Mouse (Mus musculus) embryonic facial prominence, embryonic 12.5 days (tissue): Measurements from ENCODE around the gene Gpr35. TPM values are rescaled to one million over a fixed set of nuclear protein-coding genes. Genes with fewer than 3 reads are reported as not detected.

Source experiments
- ATAC-seq: fragments of 200-750 bp; cut with Nextera tagmentation; 2 replicates; pipeline ENCODE4 v1.8.0; 2017; ENCODE audit not compliant: insufficient number of reproducible peaks, insufficient read depth, low FRiP score, low TSS enrichment
- H3K27ac ChIP-seq: fragments of 300-500 bp; sonication (generic); 2 replicates; pipeline ENCODE4 v1.5.1; 2016; ENCODE audit warnings: mild to moderate bottlenecking
- H3K27me3 ChIP-seq: fragments of 300-500 bp; sonication (generic); 2 replicates; pipeline ENCODE4 v1.6.1; 2016; ENCODE audit warnings: mild to moderate bottlenecking, moderate library complexity
- H3K36me3 ChIP-seq: fragments of 300-500 bp; sonication (generic); 2 replicates; pipeline ENCODE4 v1.6.1; 2016; ENCODE audit warnings: mild to moderate bottlenecking
- H3K4me1 ChIP-seq: fragments of 300-500 bp; sonication (generic); 2 replicates; pipeline ENCODE4 v1.6.1; 2016
- H3K4me2 ChIP-seq: fragments of 300-500 bp; sonication (generic); replicated peaks from 2 replicates; pipeline ENCODE4 v1.6.1; 2016; ENCODE audit warnings: mild to moderate bottlenecking, moderate library complexity
- H3K4me3 ChIP-seq: fragments of 300-500 bp; sonication (generic); 2 replicates; pipeline ENCODE4 v1.5.1; 2016; ENCODE audit warnings: mild to moderate bottlenecking
- H3K9ac ChIP-seq: fragments of 300-500 bp; sonication (generic); 2 replicates; pipeline ENCODE4 v1.6.1; 2016; ENCODE audit warnings: mild to moderate bottlenecking, moderate library complexity
- H3K9me3 ChIP-seq: fragments of 300-500 bp; sonication (generic); 2 replicates; pipeline ENCODE4 v1.6.1; 2016; ENCODE audit warnings: mild to moderate bottlenecking, moderate library complexity
- WGBS: fragments of 180-500 bp; shearing (Covaris S2); methylation state at CpG from one replicate; pipeline ENCODE4 v1.1.7; 2016; 5-methylcytosine and 5-hydroxymethylcytosine counted together
- polyA plus RNA-seq: library from polyadenylated mRNA; unstranded; fragments of >200 nt; fragmentation: Nextera tagmentation; extraction: Ambion mirVana; gene quantifications from 2 replicates; pipeline ENCODE4 v1.2.1, GENCODE M21; 2016

Gene Gpr35
- polyA plus RNA-seq, 1 experiment from 2014 or later = 0.36 TPM

DNA sequence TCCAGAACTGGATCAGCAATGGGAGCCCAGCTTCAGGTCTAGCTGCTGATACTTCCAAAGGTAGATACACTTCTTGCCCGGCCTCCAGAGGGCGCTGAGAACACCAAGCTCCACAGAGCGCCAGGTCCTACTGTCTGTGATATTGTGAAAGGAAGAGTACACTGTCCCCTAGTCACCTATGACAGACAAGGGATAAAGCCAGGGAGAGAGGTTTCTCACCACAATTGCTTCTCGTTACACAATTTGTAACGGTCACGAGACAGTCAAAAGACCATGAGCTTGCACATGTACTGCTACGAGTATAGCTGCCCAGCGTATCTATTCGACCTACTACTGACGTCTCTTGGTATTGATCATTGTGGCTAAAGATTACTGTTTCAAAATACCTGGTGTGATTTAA, 78.7 kb downstream of the Gpr35 start:
- Histone ChIP-seq H3K9me3 (no peaks in the 10 kb centered on the region), H3K27ac (no peak overlapping the region), H3K27me3 (no peaks in the 10 kb centered on the region), H3K4me1 (no peaks in the 10 kb centered on the region), H3K4me2 (no peak overlapping the region), H3K36me3 (no peaks in the 10 kb centered on the region; the same call in 1 of the 2 replicates), H3K4me3 (no peak overlapping the region), H3K9ac (no peak overlapping the region)
- no peak for ATAC-seq
- 91% methylated on average over 10 of the region's 10 CpGs for WGBS

GRCm38 (mm10) chr1:93030060-93030459, 79.4 kb downstream of the Gpr35 start:
- no peak for ATAC-seq
- Histone ChIP-seq H3K36me3 (no peaks in the 10 kb centered on the region; the same call in 1 of the 2 replicates), H3K27ac (no peak overlapping the region), H3K4me1 (no peaks in the 10 kb centered on the region), H3K9ac (no peak overlapping the region), H3K27me3 (no peaks in the 10 kb centered on the region), H3K4me3 (no peak overlapping the region), H3K4me2 (no peak overlapping the region), H3K9me3 (no peaks in the 10 kb centered on the region)
- WGBS = 71% methylated on average over 2 of the region's 2 CpGs

DNA sequence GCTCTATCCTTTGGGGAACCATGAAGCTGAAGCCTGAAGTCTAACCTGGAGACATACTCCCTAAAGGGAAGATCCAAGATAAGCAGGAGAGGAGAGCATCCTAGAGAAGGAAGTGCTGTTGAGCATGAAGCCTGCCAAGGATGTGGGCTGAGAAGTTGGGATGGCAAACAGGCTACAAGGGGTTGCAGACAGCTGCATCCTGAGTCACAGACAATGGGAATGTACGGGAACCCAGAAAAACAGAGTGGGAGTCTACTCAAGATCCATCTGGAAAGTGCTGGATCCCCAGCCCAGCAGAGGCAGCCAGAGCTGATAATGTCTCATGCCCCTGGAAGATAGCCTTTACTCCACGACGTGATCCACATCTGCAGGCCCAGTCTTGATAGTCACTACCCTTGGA, 80.5 kb downstream of the Gpr35 start:
- Histone ChIP-seq H3K4me1 (no peaks in the 10 kb centered on the region), H3K27me3 (no peaks in the 10 kb centered on the region), H3K4me2 (no peak overlapping the region), H3K9me3 (no peaks in the 10 kb centered on the region), H3K4me3 (no peak overlapping the region), H3K36me3 (no peaks in the 10 kb centered on the region), H3K9ac (no peak overlapping the region), H3K27ac (no peak overlapping the region)
- no peak for ATAC-seq
- WGBS = 88% methylated on average over 3 of the region's 3 CpGs

- Histone ChIP-seq H3K9ac (no peak overlapping the region), H3K4me2 (no peak overlapping the region), H3K36me3 (peaks cover 7% of the 10 kb centered on the region; the same call in 1 of the 2 replicates), H3K27me3 (no peaks in the 10 kb centered on the region), H3K9me3 (no peaks in the 10 kb centered on the region), H3K27ac (no peak overlapping the region), H3K4me3 (no peak overlapping the region), H3K4me1 (no peaks in the 10 kb centered on the region)
- WGBS = 62% methylated on average over 8 of the region's 8 CpGs
- no peak for ATAC-seq
Measured at GRCm38 (mm10) chr1:93033989-93034388, 83.3 kb downstream of the Gpr35 start.

DNA sequence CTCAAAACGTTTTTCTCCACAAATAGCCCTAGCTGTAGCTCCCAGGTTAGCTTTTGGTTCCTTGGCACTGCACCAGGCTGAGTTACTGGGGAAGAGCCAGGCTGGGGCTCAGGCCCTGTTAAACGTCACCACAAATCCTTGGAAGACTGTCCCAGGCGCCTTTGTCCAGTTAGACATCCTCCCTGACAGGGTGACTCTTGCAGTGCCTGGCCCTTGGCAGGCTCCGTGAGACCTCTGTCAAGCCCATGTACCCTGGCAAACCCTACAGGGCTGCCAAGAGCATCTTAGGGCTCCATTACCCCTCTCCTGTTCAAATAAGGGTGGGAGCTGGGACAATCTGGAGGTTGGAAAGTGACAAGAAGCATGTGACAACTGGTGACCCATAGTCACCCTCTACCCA, 85.3 kb downstream of the Gpr35 start:
- Histone ChIP-seq H3K27me3 (no peaks in the 10 kb centered on the region), H3K4me1 (no peaks in the 10 kb centered on the region), H3K9me3 (no peaks in the 10 kb centered on the region), H3K27ac (no peak overlapping the region), H3K4me3 (no peak overlapping the region), H3K36me3 (peaks cover 8% of the 10 kb centered on the region; the same call in 1 of the 2 replicates), H3K4me2 (no peak overlapping the region), H3K9ac (no peak overlapping the region)
- ATAC-seq = no peak
- 76% methylated on average over 4 of the region's 4 CpGs for WGBS

Other genes starting within 250 kb of the Gpr35 start
- gene Gpc1, start 119.2 kb upstream of the Gpr35 start, polyA plus RNA-seq = 79.8 and 81.4 TPM in 2 replicates
- gene Ankmy1, start 48.0 kb upstream of the Gpr35 start, polyA plus RNA-seq = 0.55 TPM in 2 replicates
- gene Dusp28, start 43.9 kb upstream of the Gpr35 start, polyA plus RNA-seq = 10.8 and 10.9 TPM in 2 replicates
- 38.4 and 39.4 TPM in 2 replicates for gene Rnpepl1, start 40.1 kb upstream of the Gpr35 start, polyA plus RNA-seq
- 42.7 and 44.7 TPM in 2 replicates for gene Capn10, start 16.5 kb upstream of the Gpr35 start, polyA plus RNA-seq
- not detected in 2 replicates for gene Aqp12, start 55.5 kb downstream of the Gpr35 start, polyA plus RNA-seq
- 31.4 and 34.4 TPM in 2 replicates for gene Kif1a, start 151.1 kb downstream of the Gpr35 start, polyA plus RNA-seq
- gene Agxt, start 184.4 kb downstream of the Gpr35 start, polyA plus RNA-seq = not detected in 2 replicates
- gene 2310007B03Rik, start 210.1 kb downstream of the Gpr35 start, polyA plus RNA-seq = 0.09 and 0.19 TPM in 2 replicates
- gene Crocc2, start 217.9 kb downstream of the Gpr35 start, polyA plus RNA-seq = 0.18 TPM in 2 replicates